Mouse (Mus musculus): ENCODE results near the gene Ubxn11.

The Ubxn11 gene

DNA sequence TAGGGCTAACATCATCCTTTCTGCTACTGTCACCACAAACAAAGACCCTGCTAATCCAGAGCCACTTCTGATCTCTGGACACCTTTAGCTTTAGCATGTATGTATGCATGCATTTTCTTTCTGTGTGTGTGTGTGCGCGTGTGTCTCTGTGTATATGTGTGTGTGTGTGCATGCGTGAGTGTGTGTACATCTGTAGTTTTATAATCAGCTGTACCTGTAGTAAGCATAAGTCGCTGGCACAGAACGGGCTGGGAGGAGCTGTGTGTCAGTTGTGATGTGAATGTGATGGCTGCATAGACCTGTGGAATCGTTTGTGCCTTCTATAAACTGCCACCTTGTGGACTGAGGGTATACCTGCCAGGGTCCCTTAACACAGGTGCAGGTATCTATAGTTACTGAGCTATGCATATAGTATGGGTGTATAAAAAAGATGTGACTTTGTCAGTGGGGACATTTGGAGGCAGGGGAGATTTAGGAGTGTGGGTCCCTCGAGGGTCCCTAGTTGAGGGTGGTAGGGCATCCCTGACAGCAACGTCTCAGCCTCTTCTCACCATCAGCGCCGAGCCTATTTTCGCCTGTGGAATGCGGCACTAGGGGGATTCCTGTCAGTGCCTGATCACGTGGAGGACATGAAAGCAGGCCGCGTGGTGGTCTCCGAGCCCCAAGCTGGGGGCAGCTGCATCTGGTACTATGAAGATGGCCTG lies 11.7 kb upstream of the Ubxn11 start:
- 86% methylated on average over 16 of the region's 16 CpGs for WGBS

- WGBS, result 91% methylated on average over 6 of the region's 6 CpGs
These were observed 11.2 kb upstream of the Ubxn11 start for GRCm38 (mm10) chr4:134091225-134091529.

DNA sequence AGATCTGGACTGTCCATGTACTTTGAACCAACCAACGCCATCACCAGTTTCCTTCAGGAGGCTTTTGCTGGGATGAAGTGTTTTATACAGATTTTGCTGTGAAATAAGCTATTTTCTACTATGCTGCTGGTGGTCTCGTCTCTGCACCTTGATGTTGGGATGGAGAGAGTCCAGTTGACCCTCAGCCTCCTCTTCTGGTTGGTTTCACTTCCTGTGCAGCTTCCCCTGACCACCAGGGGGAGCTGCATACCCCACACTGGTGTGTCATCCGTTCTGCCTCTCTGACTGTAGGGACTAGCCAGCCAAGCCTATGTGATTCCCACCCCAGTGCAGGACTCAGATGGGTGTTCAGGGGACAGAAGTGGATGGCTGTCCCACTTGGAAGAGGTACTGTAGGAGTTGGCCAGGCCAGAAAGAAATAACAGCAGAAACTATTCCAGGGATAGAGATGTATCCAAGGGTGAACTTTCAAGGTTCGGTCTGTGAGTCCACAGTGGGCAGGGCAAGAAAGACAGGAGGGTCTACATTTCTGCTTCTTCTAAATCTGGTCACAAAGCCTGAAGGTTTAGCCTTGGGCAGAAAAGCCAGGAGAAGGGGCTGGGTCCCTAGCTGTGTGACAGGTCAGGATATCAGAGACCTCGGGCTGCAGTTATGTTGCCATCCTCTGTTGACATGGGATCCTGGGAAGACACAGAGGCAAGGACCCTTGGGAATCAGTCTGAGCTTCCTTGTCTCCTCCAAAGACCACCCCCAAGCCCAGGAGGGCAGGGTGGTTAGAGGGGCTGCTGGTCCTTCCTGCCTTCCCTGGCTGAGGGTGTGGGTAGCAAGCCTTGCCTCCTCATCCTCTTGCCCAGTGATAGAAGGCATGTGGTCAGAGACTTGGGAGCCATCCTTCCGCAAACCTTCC lies 9.7 kb upstream of the Ubxn11 start:
- 74% methylated on average over 6 of the region's 6 CpGs for WGBS

- 84% methylated on average over 7 of the region's 7 CpGs for WGBS
These were observed 8.3 kb upstream of the Ubxn11 start for GRCm38 (mm10) chr4:134094004-134094564.

DNA sequence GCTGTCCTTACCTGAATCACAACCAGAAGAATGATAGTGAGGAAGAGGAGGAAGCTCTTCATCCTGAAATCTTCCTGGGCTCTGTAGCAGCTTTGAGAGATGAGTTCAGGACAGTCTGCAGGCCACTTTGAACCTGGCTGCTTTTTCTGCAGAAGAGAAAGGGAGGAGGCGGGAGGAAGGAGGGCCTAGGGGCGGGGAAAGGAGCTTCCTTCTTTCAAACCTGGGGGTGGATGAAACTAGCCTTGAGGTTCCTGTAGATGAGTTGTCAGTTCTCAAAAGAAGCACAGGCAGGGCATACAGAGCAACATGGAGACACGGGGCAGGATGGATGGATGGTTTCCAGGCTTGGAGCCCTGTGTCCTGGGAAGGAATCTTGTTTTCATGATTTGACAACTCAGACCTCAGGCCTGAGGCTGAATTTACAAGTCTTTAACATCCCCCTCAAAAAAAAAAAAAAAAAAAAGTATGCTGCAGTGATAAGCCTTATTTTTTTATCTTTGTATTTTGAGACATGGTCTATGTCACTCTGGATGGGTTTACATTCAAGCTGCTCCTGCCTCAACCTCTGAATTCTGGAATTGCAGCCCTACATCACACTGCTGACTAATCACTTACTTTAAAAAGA lies 7.3 kb upstream of the Ubxn11 start, which contains the start of gene Cd52:
Cd52 (minus strand) TSS at position 160 of the 625 bp plus-strand sequence.
- WGBS, result 65% methylated on average over 3 of the region's 3 CpGs

GRCm38 (mm10) chr4:134096120-134096519 lies 6.2 kb upstream of the Ubxn11 start:
- 80% methylated on average over 3 of the region's 3 CpGs for WGBS

- 79% methylated on average over 5 of the region's 5 CpGs for WGBS
These were observed 5.3 kb upstream of the Ubxn11 start for GRCm38 (mm10) chr4:134097015-134097608.

DNA sequence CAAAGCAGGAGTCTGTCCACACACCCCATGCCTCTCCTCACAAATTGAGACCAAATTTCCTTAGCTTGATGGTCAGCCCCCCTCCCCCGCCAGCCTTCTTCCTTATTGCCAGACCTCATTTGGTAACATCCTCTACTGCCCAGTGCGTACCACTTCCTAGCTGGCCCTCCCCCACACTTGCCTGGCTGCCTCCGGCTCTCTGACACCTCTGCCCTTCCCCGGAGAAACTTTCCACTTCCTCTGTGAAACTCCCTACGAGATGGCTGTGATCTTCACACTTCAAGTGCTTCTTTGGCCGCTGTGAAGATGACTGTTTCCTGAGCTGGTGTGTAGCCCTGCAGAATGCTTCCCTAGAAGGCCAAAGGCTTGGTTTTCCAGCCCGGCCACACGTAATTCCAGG lies 3.7 kb upstream of the Ubxn11 start:
- WGBS, result 74% methylated on average over 8 of the region's 8 CpGs

DNA sequence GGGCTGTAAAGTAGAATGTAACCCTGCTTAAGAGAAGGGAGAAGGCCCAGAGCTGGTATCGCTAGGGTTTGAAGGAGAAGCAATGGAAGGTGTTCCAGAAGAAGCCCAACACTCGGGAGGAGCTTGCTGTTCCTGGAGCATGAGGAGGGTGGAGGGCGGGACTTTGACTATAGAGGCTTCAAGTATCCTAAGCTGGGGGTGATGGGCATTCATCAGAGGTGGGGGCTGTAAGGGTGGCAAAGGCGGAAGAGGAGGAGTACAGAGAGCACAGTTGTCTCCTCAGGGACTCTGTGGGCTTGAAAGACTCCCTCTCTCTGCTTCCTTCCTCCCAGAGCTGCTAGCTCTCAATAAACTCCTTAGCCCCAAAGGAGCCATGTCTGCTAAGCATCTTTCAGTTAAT lies 2.1 kb upstream of the Ubxn11 start:
- 83% methylated on average over 4 of the region's 4 CpGs for WGBS

DNA sequence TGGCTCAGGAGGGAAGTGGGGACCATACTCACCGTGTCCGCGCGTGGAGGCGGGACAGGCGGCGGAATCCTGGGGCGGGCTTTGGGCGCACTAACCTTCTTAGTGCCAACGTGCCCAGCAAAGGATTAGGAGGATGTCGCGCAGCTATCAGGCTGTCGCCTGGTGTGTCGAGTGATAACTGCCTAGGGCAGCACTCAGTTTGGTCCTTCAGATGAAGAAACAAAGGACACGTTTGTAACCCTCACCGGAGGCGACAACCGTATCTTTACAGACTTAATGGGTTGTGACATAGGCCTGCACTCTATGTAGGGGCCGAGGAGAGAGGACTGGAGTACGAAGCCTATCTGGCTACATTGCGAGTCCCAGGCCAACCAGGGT lies 361 bp downstream of the Ubxn11 start:
- WGBS, result 6% methylated on average over 21 of the region's 21 CpGs

DNA sequence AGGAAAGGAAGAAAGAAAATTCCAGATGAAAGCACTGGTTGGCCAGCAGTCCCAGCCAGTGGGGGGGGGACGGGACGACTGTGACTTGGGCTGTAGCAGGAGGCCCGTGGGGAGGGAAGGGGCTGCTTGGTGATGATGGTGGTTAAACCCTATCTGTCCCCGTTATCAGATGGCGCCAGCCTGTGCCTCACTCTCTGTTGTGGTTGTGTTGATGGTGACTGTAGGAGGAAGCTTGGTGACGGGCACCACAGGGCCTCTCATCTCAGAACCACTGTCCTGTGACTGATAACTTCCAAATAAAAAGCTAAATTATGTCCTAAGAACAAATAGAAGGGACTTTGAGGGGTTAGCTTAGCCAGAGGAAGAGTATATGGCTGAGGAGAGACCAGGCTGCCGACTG lies 3.7 kb downstream of the Ubxn11 start:
- WGBS, result 80% methylated on average over 7 of the region's 7 CpGs

GRCm38 (mm10) chr4:134107730-134108129 lies 5.4 kb downstream of the Ubxn11 start:
- 47% methylated on average over 7 of the region's 7 CpGs for WGBS

DNA sequence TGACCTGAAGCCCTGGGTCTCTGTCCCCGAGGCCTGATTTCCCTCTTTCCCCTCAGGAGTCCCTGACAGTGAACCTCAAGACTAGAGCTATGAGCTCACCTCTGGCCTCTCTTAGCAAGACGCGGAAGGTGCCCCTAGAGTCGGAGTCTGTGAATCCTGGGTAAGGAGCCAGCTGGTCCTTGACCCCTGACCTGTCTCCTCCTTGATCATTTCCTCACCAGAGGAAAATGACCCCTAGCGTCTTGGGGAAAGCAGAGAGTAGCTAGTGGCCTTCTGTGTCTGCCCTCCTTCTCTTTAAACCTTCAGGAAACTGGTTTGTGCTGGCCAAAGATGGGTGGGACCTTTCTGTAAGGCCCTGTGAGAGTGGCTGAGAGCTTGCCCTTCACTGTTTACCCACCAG lies 5.8 kb downstream of the Ubxn11 start:
- WGBS, result 76% methylated on average over 5 of the region's 5 CpGs

DNA sequence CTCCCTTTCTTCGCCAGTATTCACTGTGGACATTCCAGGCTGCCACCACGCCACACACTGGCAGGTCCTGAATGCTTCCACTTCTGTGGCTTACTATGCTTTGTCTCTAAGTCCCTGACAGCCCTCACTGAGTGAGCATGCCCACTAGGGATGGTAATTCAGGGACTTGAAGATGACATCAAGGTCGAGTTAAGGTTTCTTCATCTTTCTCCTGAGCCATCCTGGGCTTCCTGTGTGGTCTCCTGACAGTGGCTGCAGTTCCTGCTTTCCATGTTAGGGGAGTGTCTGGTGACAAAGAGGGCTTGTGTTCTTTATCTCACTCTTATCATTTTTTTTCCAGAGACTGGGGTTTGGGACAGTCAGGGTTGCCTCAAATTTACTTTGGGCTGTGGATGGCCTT lies 8.3 kb downstream of the Ubxn11 start:
- WGBS, result 71% methylated on average over 3 of the region's 3 CpGs

DNA sequence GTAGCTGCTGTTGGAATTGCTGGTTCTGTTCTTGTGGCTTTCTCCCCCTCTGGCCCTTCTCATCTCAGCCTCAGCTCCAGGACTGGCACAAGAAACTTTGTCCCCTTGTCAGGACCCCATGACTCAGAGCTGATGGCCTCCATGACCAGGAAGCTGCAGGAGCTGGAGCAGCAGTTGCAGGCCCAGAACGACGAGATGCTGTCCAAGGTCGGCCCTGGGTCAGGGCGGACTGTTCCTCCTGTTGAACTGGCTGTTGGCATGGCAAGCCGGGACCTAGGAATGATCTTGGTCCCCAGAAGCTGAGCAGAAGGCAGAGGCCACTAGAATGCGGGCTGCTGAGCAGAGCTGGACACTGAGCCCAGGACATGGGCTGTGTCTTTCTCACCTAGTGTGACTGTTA lies 10.0 kb downstream of the Ubxn11 start:
- 91% methylated on average over 6 of the region's 6 CpGs for WGBS

DNA sequence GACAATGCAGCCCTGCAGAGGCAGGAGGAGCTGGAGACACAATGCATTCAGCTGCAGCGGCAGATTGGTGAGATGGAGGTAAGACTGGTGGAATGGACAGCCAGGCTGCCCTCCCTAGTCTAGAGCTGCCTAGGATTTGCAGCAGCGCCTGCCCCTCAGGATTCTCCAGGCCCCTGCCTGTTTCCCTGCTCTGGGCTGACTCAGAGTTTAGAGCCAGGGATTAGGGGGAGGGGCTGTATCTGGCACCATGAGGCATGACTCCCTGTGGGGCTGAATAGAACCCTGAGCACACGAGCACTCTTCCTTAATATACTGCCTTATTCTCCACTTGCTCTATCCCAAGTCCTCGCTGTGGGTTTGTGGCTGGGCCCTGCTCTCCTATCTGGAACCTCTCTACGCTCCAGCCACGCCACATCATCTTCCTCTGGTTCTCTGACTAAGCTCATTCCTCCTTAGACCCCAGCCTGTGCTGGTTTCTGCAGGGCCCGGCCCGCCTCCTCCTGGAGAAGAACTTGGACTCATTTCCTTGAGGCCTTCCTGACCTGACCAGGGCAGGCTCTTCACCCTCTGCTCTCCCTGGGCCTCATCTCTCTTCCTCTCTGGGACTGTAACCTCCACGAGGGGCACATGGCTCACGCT lies 11.1 kb downstream of the Ubxn11 start:
- WGBS, result 78% methylated on average over 10 of the region's 10 CpGs

DNA sequence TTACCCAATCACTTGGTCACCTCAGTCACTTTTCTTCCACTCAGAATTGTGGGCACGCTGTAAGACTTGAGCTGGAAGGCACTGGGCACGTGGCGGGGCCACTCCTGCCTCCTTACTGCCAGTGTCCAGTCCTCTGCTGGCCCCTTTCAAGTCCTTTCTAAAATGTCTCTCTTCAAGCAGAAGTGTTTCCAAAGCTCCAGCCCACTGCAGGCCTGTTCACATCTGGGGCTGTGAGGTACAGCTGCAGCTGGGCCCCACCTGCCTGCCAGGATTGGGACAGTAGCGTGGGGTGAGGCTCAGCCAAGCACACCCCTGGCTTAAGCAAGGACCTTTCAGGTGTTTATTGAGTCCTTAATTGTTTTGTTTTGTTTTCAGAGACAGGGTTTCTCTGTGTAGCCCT lies 11.7 kb downstream of the Ubxn11 start:
- WGBS, result 97% methylated on average over 4 of the region's 4 CpGs

GRCm38 (mm10) chr4:134115215-134116144 lies 13.1 kb downstream of the Ubxn11 start:
- WGBS, result 94% methylated on average over 16 of the region's 16 CpGs

GRCm38 (mm10) chr4:134116501-134116900 lies 14.1 kb downstream of the Ubxn11 start:
- 94% methylated on average over 2 of the region's 2 CpGs for WGBS

GRCm38 (mm10) chr4:134117012-134117411 lies 14.6 kb downstream of the Ubxn11 start:
- 68% methylated on average over 8 of the region's 8 CpGs for WGBS
